Mouse (Mus musculus) olfactory bulb, adult 2 months (tissue): ENCODE measurements around the gene Zfp420. TPM values are rescaled to one million over a fixed set of nuclear protein-coding genes. Genes with fewer than 3 reads are reported as not detected.
A peak's percentile ranks its signal among the peaks of the same experiment; 100 is the strongest.

ENCODE experiments used
- H3K27ac ChIP-seq: fragments of 200-500 bp; 2 replicates; pipeline ENCODE4 v1.5.1; 2012; ENCODE audit warnings: low read depth, low read length; ENCODE audit not compliant: insufficient read depth
- H3K4me1 ChIP-seq: fragments of 200-500 bp; 2 replicates; pipeline ENCODE4 v1.6.1; 2012; ENCODE audit warnings: low read length; ENCODE audit not compliant: control insufficient read depth, insufficient read depth
- H3K4me3 ChIP-seq: fragments of 200-500 bp; 2 replicates; pipeline ENCODE4 v1.5.1; 2012; ENCODE audit warnings: mild to moderate bottlenecking, low read depth, low read length, moderate library complexity; ENCODE audit not compliant: insufficient read depth
- CTCF ChIP-seq: fragments of 200-500 bp; IDR thresholded peaks from 2 replicates; pipeline ENCODE4 v1.5.1; 2012; ENCODE audit warnings: low read depth, mild to moderate bottlenecking, low read length, moderate library complexity; ENCODE audit not compliant: insufficient read depth
- POLR2A ChIP-seq: fragments of 200-500 bp; IDR thresholded peaks from 2 replicates; pipeline ENCODE4 v1.6.1; 2012; ENCODE audit warnings: mild to moderate bottlenecking, low read depth, low read length, moderate library complexity; ENCODE audit not compliant: insufficient read depth
- WGBS: fragments of 180-500 bp; shearing (Covaris S2); methylation state at CpG from one replicate; pipeline ENCODE4 v1.1.7; 2018; 5-methylcytosine and 5-hydroxymethylcytosine counted together
- polyA plus RNA-seq: library from polyadenylated mRNA; stranded (reverse); fragments of >200 nt; gene quantifications from 2 replicates; pipeline ENCODE4 v1.2.4, GENCODE M21; 2012; ENCODE audit warnings: low replicate concordance; ENCODE audit not compliant: missing spikeins, insufficient read depth, insufficient read length

The Zfp420 gene
- polyA plus RNA-seq, result not detected in 2 replicates

GRCm38 (mm10) chr7:29859532-29860517, at the start of gene Zfp420:
Gene Zfp420 (plus strand): TSS chr7:29859979.
- WGBS, result 4% methylated on average over 32 of the region's 32 CpGs
- TF ChIP-seq POLR2A (peak; percentile 76), CTCF (no peak)
- peak within 1 kb of the TSS; percentile 67 for H3K4me3 ChIP-seq
- H3K27ac ChIP-seq, result no peak within 1 kb of the TSS
- H3K4me1 ChIP-seq, result no peaks in the 10 kb centered on the region

- peaks cover 8% of the 10 kb centered on the region for H3K4me1 ChIP-seq
- WGBS, result 85% methylated on average over 1 of the region's 1 CpGs
- H3K4me3 ChIP-seq, result no peak overlapping the region
- no peak overlapping the region for H3K27ac ChIP-seq
- no peak for TF ChIP-seq POLR2A
- TF ChIP-seq CTCF, result no peak
These were observed 47.5 kb upstream of the Zfp420 start for GRCm38 (mm10) chr7:29812244-29812643.

- Histone ChIP-seq H3K27ac (no peak overlapping the region), H3K4me3 (no peak overlapping the region), H3K4me1 (peaks cover 8% of the 10 kb centered on the region)
- TF ChIP-seq CTCF, result no peak
- TF ChIP-seq POLR2A, result no peak
- WGBS, result 86% methylated on average over 2 of the region's 2 CpGs
These were observed 45.4 kb upstream of the Zfp420 start for GRCm38 (mm10) chr7:29814381-29814780.

GRCm38 (mm10) chr7:29815061-29815784, 44.6 kb upstream of the Zfp420 start:
- peak overlapping the region; percentile 37 for H3K27ac ChIP-seq
- peaks cover 8% of the 10 kb centered on the region for H3K4me1 ChIP-seq
- peak overlapping the region; percentile 69 for H3K4me3 ChIP-seq
- TF ChIP-seq POLR2A (peak; percentile 3; the same call in 1 of the 2 replicates), CTCF (no peak)
- under 1% methylated on average over 12 of the region's 12 CpGs for WGBS

GRCm38 (mm10) chr7:29815910-29816429, 43.8 kb upstream of the Zfp420 start, which contains the start of gene Zfp790:
Gene Zfp790 (plus strand): TSS chr7:29816114.
- under 1% methylated on average over 26 of the region's 26 CpGs for WGBS
- peak within 1 kb of the TSS; percentile 69 for H3K4me3 ChIP-seq
- H3K4me1 ChIP-seq, result peaks cover 8% of the 10 kb centered on the region
- peak within 1 kb of the TSS; percentile 64 for H3K27ac ChIP-seq
- TF ChIP-seq CTCF, result no peak
- TF ChIP-seq POLR2A, result peak; percentile 59

- Histone ChIP-seq H3K27ac (no peak overlapping the region), H3K4me3 (peak overlapping the region; percentile 70), H3K4me1 (peaks cover 8% of the 10 kb centered on the region)
- TF ChIP-seq POLR2A (no peak), CTCF (no peak)
- 1% methylated on average over 12 of the region's 12 CpGs for WGBS
These were observed 41.0 kb upstream of the Zfp420 start for GRCm38 (mm10) chr7:29818619-29819254.

- H3K4me1 ChIP-seq, result no peaks in the 10 kb centered on the region
- 90% methylated on average over 12 of the region's 12 CpGs for WGBS
- H3K4me3 ChIP-seq, result no peak overlapping the region
- no peak overlapping the region for H3K27ac ChIP-seq
- TF ChIP-seq CTCF, result no peak
- no peak for TF ChIP-seq POLR2A
These were observed 31.8 kb upstream of the Zfp420 start for GRCm38 (mm10) chr7:29828001-29828400.

GRCm38 (mm10) chr7:29829804-29830203, 30.0 kb upstream of the Zfp420 start:
- TF ChIP-seq CTCF (no peak), POLR2A (no peak)
- Histone ChIP-seq H3K27ac (no peak overlapping the region), H3K4me3 (no peak overlapping the region), H3K4me1 (no peaks in the 10 kb centered on the region)
- WGBS, result 85% methylated on average over 12 of the region's 12 CpGs
